Mouse (Mus musculus): ENCODE data around the gene Fbxl22.

DNA sequence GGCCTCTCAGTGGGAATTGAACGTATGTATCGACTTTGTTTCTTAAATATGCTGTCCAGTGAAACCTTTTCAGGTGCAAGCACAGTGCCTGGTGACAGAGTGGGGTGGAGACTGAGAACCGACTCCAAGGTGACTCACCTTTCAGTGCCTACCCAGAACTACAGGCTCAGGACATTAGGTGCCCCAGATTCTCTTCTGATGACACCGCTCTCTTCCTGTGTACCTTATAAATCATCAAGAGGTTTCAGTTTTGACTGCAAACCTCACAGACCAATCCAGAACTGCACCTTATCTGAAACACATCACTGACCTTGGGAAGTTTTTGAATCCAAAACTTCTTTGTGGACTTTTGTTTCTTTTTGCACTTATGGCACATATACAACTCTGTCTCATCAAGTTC, 5.9 kb upstream of the Fbxl22 start:
- TF ChIP-seq POLR2A (IDR thresholded peaks at IDR 0.05; ENCODE audit: insufficient read length, low read depth): no peak
- TF ChIP-seq MYOD1 (IDR thresholded peaks at IDR 0.05; ENCODE audit: control insufficient read depth in 1 of 3, insufficient read length in 2 of 3, low read depth in 2 of 3): no peak
- TF ChIP-seq TCF12 (IDR thresholded peaks at IDR 0.05; ENCODE audit: insufficient read depth, poor library complexity, severe bottlenecking): no peak
- no peak for TF ChIP-seq REST (IDR thresholded peaks at IDR 0.05; ENCODE audit: insufficient read depth, insufficient read length)
